In genomic region chr13:59842226-59843210, GRCm38 (mm10) we compare ENCODE assay signal across 8 mouse cellular contexts. TPM values are rescaled to one million over a fixed set of nuclear protein-coding genes. Genes with fewer than 3 reads are reported as not detected.
DNase-seq lines count a peak whose midpoint lies in the region; ATAC-seq and TF ChIP-seq lines count a peak whose summit lies in the region.

No protein-coding gene starts in this region.

- no peaks in the 10 kb centered on the region for H3K36me3 ChIP-seq in forebrain, postnatal 0 days (ENCODE audit: insufficient read depth)
- H3K36me3 ChIP-seq in hindbrain, embryonic 12.5 days = no peaks in the 10 kb centered on the region
- H3K36me3 ChIP-seq in lung, postnatal 0 days (ENCODE audit: insufficient read depth, low read length) = no peaks in the 10 kb centered on the region

- no peaks in the 10 kb centered on the region for H3K9me3 ChIP-seq in forebrain, postnatal 0 days (ENCODE audit: low read length)
- H3K9me3 ChIP-seq in hindbrain, embryonic 12.5 days (replicated peaks) = no peaks in the 10 kb centered on the region
- H3K9me3 ChIP-seq in lung, postnatal 0 days (ENCODE audit: low read length) = no peaks in the 10 kb centered on the region

- 37% methylated on average over 16 of the region's 16 CpGs for WGBS in cerebellum, adult 2 months
- 38% methylated on average over 16 of the region's 16 CpGs for WGBS in forebrain, postnatal 0 days
- 43% methylated on average over 16 of the region's 16 CpGs for WGBS in hindbrain, embryonic 12.5 days
- WGBS in lung, postnatal 0 days = 19% methylated on average over 16 of the region's 16 CpGs

- peak; percentile 58; the same call in 1 of the 2 replicates for TF ChIP-seq CTCF in cerebellum, adult 2 months (IDR thresholded peaks at IDR 0.05; ENCODE audit: borderline replicate concordance, insufficient read depth, low read depth, low read length)
- TF ChIP-seq CTCF in forebrain, postnatal 0 days (IDR thresholded peaks at IDR 0.05; ENCODE audit: low read depth) = peak; percentile 92
- TF ChIP-seq CTCF in lung, postnatal 0 days (IDR thresholded peaks at IDR 0.05) = peak; percentile 95

- TF ChIP-seq EP300 in lung, postnatal 0 days (IDR thresholded peaks at IDR 0.05) = no peak

- H3K9ac ChIP-seq in forebrain, postnatal 0 days = no peak overlapping the region
- no peak overlapping the region for H3K9ac ChIP-seq in hindbrain, embryonic 12.5 days
- no peak overlapping the region for H3K9ac ChIP-seq in lung, postnatal 0 days (replicated peaks; ENCODE audit: low read depth)

- H3K4me2 ChIP-seq in forebrain, postnatal 0 days (ENCODE audit: low read depth) = no peak overlapping the region
- no peak overlapping the region for H3K4me2 ChIP-seq in hindbrain, embryonic 12.5 days (replicated peaks)
- H3K4me2 ChIP-seq in lung, postnatal 0 days (replicated peaks; ENCODE audit: low read depth, low read length) = peak overlapping the region; percentile 42

- no peak overlapping the region for H3K4me3 ChIP-seq in cerebellum, adult 2 months (replicated peaks; ENCODE audit: insufficient read depth, low read depth, low read length)
- no peak overlapping the region for H3K4me3 ChIP-seq in forebrain, postnatal 0 days (ENCODE audit: low read depth, low read length)
- H3K4me3 ChIP-seq in hindbrain, embryonic 12.5 days = no peak overlapping the region
- no peak overlapping the region for H3K4me3 ChIP-seq in lung, postnatal 0 days (ENCODE audit: low read depth, low read length)

- no peak overlapping the region for H3K27ac ChIP-seq in cerebellum, adult 2 months (ENCODE audit: insufficient read depth, low read length)
- no peak overlapping the region for H3K27ac ChIP-seq in forebrain, postnatal 0 days (ENCODE audit: low read depth, low read length)
- no peak overlapping the region for H3K27ac ChIP-seq in hindbrain, embryonic 12.5 days
- H3K27ac ChIP-seq in lung, postnatal 0 days (ENCODE audit: low read length) = no peak overlapping the region

- H3K27me3 ChIP-seq in cerebellum, adult 2 months (ENCODE audit: control insufficient read depth, insufficient read depth, low read length) = no peaks in the 10 kb centered on the region
- no peaks in the 10 kb centered on the region for H3K27me3 ChIP-seq in forebrain, postnatal 0 days (ENCODE audit: insufficient read depth, low read length)
- no peaks in the 10 kb centered on the region for H3K27me3 ChIP-seq in hindbrain, embryonic 12.5 days
- H3K27me3 ChIP-seq in lung, postnatal 0 days (replicated peaks; ENCODE audit: insufficient read depth, low read length) = no peaks in the 10 kb centered on the region

- no peak for TF ChIP-seq POLR2A in cerebellum, adult 2 months (IDR thresholded peaks at IDR 0.05; ENCODE audit: borderline replicate concordance, insufficient read depth, low read length)

- ATAC-seq in forebrain, postnatal 0 days = peak; percentile 50; the same call in 1 of the 2 replicates
- ATAC-seq in hindbrain, embryonic 12.5 days (ENCODE audit: low FRiP score) = 0 out of 2 replicates have a peak, but pooled peaks have one; percentile 27
- ATAC-seq in lung, postnatal 0 days = peak; percentile 62

- no peaks in the 10 kb centered on the region for H3K4me1 ChIP-seq in cerebellum, adult 2 months (ENCODE audit: control insufficient read depth, insufficient read depth, low read length)
- H3K4me1 ChIP-seq in forebrain, postnatal 0 days (ENCODE audit: insufficient read depth) = no peaks in the 10 kb centered on the region
- H3K4me1 ChIP-seq in hindbrain, embryonic 12.5 days = no peaks in the 10 kb centered on the region
- H3K4me1 ChIP-seq in lung, postnatal 0 days (ENCODE audit: insufficient read depth, low read depth, low read length) = no peaks in the 10 kb centered on the region

- DNase-seq in MN1 (ENCODE audit: low spot score) = peak; percentile 83
- DNase-seq in cerebellum, adult 2 months = peak; percentile 55 to 67
- peak; percentile 90 for DNase-seq in forebrain, postnatal 0 days
- DNase-seq in layer of hippocampus, postnatal 10 days (ENCODE audit: low spot score in 2 of 2) = peak; percentile 90 to 92
- peak; percentile 81 for DNase-seq in lung, postnatal 0 days (ENCODE audit: low spot score)
- peak; percentile 52 for DNase-seq in retina, adult 2 months (ENCODE audit: low read depth, low spot score)
- DNase-seq in thymus, postnatal 25 days = peak; percentile 67

RNA-seq across cellular contexts. Expression of gene Tut7, which starts 19.6 kb away (rescaled TPM):
- polyA plus RNA-seq in cerebellum, adult 2 months (2012; rRNA removed) = 35.5 and 36.5 TPM in 2 replicates
- 42.3 and 51.2 TPM in 2 replicates for total RNA-seq in forebrain, postnatal 0 days (2014; rRNA removed)
- polyA plus RNA-seq in forebrain, postnatal 0 days (2015; fragmentation: Nextera tagmentation; extraction: Ambion mirVana) = 26.8 and 36.8 TPM in 2 replicates
- polyA plus RNA-seq in hindbrain, embryonic 12.5 days (2016; fragmentation: Nextera tagmentation; extraction: Ambion mirVana) = 62.9 and 70.8 TPM in 2 replicates
- 10 to 100 TPM; 68.9 to 71.1 TPM for total RNA-seq in layer of hippocampus, postnatal 10 days (2021)
- 41.5 and 50.4 TPM in 2 replicates for polyA plus RNA-seq in lung, postnatal 0 days (2015; fragmentation: Nextera tagmentation; extraction: Ambion mirVana)
